Mouse (Mus musculus): ENCODE results near the gene Rpa2. TPM values are rescaled to one million over a fixed set of nuclear protein-coding genes. Genes with fewer than 3 reads are reported as not detected.
"Not testable (repeated sequence)": the region's sequence is repeated elsewhere in the genome, so short reads cannot be mapped to it uniquely, and the experiment has no call there.

Rpa2 gene
- polyA plus RNA-seq, 1 experiment: 17.0 TPM

GRCm38 (mm10) chr4:132785228-132785627 is 17.1 kb downstream of the Rpa2 start:
- Histone ChIP-seq H3K4me1 (ENCODE audit: control insufficient read depth, insufficient read depth, low read length) (no peaks in the 10 kb centered on the region), H3K4me3 (ENCODE audit: insufficient read depth, low read length) (no peak overlapping the region), H3K27ac (ENCODE audit: insufficient read depth, low read length) (no peak overlapping the region)
- TF ChIP-seq CTCF (IDR thresholded peaks at IDR 0.05; ENCODE audit: extremely low read depth, insufficient read depth, low read length) (no peak), POLR2A (IDR thresholded peaks at IDR 0.05; ENCODE audit: extremely low read depth, insufficient read depth, low read length) (no peak)

DNA sequence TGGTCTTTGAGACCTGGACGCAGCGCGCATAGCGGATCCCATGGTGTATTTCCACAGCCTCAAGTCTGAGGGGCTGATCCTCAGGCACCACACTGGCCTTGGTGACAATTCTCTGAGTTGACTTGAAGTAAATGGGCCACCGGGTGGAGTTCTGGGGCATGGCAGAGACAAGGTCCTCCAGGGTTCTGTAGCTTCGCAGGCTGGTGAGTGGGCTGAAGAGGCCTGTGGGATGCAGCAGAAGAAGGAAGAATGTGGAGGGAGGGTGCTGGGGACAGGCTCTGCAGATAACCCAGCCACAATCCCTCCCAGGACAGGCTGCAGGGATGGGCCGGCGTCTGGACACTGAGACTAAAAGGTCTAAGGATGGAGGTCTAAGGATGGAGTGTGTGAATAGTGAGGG is 21.6 kb downstream of the Rpa2 start:
- Histone ChIP-seq H3K27ac (ENCODE audit: insufficient read depth, low read length) (no peak overlapping the region), H3K4me3 (ENCODE audit: insufficient read depth, low read length) (no peak overlapping the region), H3K4me1 (ENCODE audit: control insufficient read depth, insufficient read depth, low read length) (no peaks in the 10 kb centered on the region)
- TF ChIP-seq POLR2A (IDR thresholded peaks at IDR 0.05; ENCODE audit: extremely low read depth, insufficient read depth, low read length) (no peak), CTCF (IDR thresholded peaks at IDR 0.05; ENCODE audit: extremely low read depth, insufficient read depth, low read length) (no peak)

GRCm38 (mm10) chr4:132793322-132794004 is 25.3 kb downstream of the Rpa2 start:
- H3K4me1 ChIP-seq (ENCODE audit: control insufficient read depth, insufficient read depth, low read length); H3K27ac ChIP-seq (ENCODE audit: insufficient read depth, low read length); H3K4me3 ChIP-seq (ENCODE audit: insufficient read depth, low read length): not testable (repeated sequence)

DNA sequence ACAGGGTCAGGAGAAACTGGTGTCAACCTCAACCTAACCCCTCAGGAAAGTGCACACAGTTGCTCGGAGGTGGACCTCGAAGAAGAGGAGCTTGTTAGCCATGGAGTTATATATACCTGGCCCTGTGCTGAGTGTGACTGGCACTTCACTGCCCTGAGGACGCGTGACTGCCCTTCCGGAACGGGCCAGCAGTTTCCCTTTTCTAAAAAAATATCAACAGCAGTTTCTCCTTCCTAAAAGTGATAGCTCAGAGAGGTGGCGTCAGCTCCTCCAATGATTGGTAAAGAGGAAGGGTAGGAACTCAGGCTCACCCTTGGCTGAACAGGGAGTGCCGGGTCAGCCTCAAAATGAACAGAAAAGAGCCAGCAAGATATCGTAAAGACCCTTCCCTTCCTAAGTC is 25.9 kb downstream of the Rpa2 start:
- H3K27ac ChIP-seq (ENCODE audit: insufficient read depth, low read length): no peak overlapping the region
- H3K4me1 ChIP-seq (ENCODE audit: control insufficient read depth, insufficient read depth, low read length): no peaks in the 10 kb centered on the region
- H3K4me3 ChIP-seq (ENCODE audit: insufficient read depth, low read length): no peak overlapping the region
- no peak for TF ChIP-seq POLR2A (IDR thresholded peaks at IDR 0.05; ENCODE audit: extremely low read depth, insufficient read depth, low read length)
- no peak for TF ChIP-seq CTCF (IDR thresholded peaks at IDR 0.05; ENCODE audit: extremely low read depth, insufficient read depth, low read length)

DNA sequence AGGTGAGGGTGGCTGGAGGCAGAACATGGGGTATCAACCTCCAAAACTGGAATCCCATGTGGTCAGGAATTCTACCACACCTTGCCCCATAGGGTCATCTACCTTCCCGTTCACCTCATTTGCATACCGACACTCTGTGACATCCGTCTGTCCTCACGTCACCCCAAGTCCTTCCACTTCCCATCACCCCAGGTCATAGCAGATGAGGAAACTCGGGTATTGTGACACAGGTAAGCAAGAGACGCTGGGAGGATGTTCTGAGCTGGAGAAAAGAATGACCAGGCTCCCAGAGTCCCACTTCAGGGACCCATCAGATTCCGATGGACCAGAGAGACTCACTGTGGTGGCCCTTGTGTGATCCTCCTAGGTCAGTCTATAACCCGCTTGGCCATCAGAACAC is 26.6 kb downstream of the Rpa2 start:
- Histone ChIP-seq H3K4me3 (ENCODE audit: insufficient read depth, low read length) (no peak overlapping the region), H3K27ac (ENCODE audit: insufficient read depth, low read length) (no peak overlapping the region), H3K4me1 (ENCODE audit: control insufficient read depth, insufficient read depth, low read length) (no peaks in the 10 kb centered on the region)
- no peak for TF ChIP-seq POLR2A (IDR thresholded peaks at IDR 0.05; ENCODE audit: extremely low read depth, insufficient read depth, low read length)
- TF ChIP-seq CTCF (IDR thresholded peaks at IDR 0.05; ENCODE audit: extremely low read depth, insufficient read depth, low read length): no peak

- Histone ChIP-seq H3K27ac (ENCODE audit: insufficient read depth, low read length) (no peak overlapping the region), H3K4me1 (ENCODE audit: control insufficient read depth, insufficient read depth, low read length) (no peaks in the 10 kb centered on the region), H3K4me3 (ENCODE audit: insufficient read depth, low read length) (no peak overlapping the region)
- TF ChIP-seq POLR2A (IDR thresholded peaks at IDR 0.05; ENCODE audit: extremely low read depth, insufficient read depth, low read length): no peak
- no peak for TF ChIP-seq CTCF (IDR thresholded peaks at IDR 0.05; ENCODE audit: extremely low read depth, insufficient read depth, low read length)
These were observed 27.0 kb downstream of the Rpa2 start for GRCm38 (mm10) chr4:132795171-132795570.

- H3K27ac ChIP-seq (ENCODE audit: insufficient read depth, low read length): no peak within 1 kb of the TSS
- TF ChIP-seq CTCF (IDR thresholded peaks at IDR 0.05; ENCODE audit: extremely low read depth, insufficient read depth, low read length) (no peak), POLR2A (IDR thresholded peaks at IDR 0.05; ENCODE audit: extremely low read depth, insufficient read depth, low read length) (no peak)
- H3K4me3 ChIP-seq (ENCODE audit: insufficient read depth, low read length): peak within 1 kb of the TSS; percentile 28; the same call in 1 of the 2 replicates
- H3K4me1 ChIP-seq (ENCODE audit: control insufficient read depth, insufficient read depth, low read length): no peaks in the 10 kb centered on the region
These were observed 28.2 kb downstream of the Rpa2 start, which contains the start of gene Themis2 for GRCm38 (mm10) chr4:132796196-132796886. Gene Themis2, minus strand, starts transcription at chr4:132796387.

DNA sequence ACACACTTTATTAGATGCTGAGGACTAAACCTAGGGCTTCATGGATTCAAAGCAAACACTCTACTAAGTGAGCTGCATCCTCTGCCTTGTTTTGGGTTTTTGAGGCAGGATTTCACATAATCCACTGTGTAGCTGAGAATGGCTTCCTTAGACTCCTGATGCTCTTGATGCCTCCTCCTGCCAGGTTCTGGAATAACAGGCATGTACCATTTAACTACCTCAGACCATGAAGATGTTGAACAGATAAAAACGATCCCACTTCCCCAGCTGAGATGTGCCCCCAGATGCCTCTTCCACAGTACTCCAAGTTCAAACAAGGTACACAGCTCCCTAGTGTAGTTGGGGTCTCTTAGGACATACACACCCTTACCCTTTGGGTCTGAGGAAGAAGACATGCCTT is 29.3 kb downstream of the Rpa2 start:
- TF ChIP-seq CTCF (IDR thresholded peaks at IDR 0.05; ENCODE audit: extremely low read depth, insufficient read depth, low read length) (no peak), POLR2A (IDR thresholded peaks at IDR 0.05; ENCODE audit: extremely low read depth, insufficient read depth, low read length) (no peak)
- no peaks in the 10 kb centered on the region for H3K4me1 ChIP-seq (ENCODE audit: control insufficient read depth, insufficient read depth, low read length)

DNA sequence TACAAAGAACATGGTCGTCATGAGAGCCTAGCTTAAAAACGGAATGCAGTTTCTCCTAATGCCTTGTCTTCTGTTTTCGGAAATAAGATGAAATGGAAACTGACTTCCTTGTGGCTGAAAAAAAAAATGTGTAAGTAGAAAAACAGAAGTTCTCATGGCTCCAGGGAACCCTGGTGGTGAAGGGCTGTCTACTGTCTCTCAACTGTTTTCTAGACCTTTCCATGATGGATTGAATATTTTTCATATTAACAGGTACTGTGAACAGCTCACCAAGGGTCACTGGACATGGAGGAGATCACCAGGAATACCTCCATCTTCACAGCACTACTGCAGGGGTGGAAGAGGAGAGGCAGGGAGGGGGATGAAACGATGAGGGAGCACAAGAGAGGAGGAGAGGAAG is 29.9 kb downstream of the Rpa2 start:
- Histone ChIP-seq H3K27ac (ENCODE audit: insufficient read depth, low read length) (no peak overlapping the region), H3K4me3 (ENCODE audit: insufficient read depth, low read length) (no peak overlapping the region), H3K4me1 (ENCODE audit: control insufficient read depth, insufficient read depth, low read length) (no peaks in the 10 kb centered on the region)
- no peak for TF ChIP-seq POLR2A (IDR thresholded peaks at IDR 0.05; ENCODE audit: extremely low read depth, insufficient read depth, low read length)
- no peak for TF ChIP-seq CTCF (IDR thresholded peaks at IDR 0.05; ENCODE audit: extremely low read depth, insufficient read depth, low read length)

More for the DNA sequence above, 29.3 kb downstream of the Rpa2 start:
- H3K4me3 ChIP-seq (ENCODE audit: insufficient read depth, low read length): no peak overlapping the region
- no peak overlapping the region for H3K27ac ChIP-seq (ENCODE audit: insufficient read depth, low read length)

DNA sequence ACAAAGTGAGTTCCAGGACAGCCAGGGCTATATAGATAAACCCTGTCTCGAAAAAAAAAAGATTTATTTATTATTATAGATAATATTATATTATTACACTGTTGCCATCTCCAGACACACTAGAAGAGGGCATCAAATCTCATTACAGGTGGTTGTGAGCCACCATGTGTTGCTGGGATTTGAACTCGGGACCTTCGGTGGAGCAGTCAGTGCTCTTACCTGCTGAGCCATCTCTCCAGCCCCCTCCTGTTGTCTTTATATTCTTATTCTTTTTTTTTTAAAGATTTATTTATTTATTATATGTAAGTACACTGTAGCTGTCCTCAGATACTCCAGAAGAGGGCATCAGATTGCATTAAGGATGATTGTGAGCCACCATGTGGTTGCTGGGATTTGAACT is 30.5 kb downstream of the Rpa2 start:
- H3K4me3 ChIP-seq (ENCODE audit: insufficient read depth, low read length): not testable (repeated sequence)

More for the DNA sequence above, 30.5 kb downstream of the Rpa2 start:
- not testable (repeated sequence) for H3K4me1 ChIP-seq (ENCODE audit: control insufficient read depth, insufficient read depth, low read length); H3K27ac ChIP-seq (ENCODE audit: insufficient read depth, low read length)

Measured in cortical plate, adult 2 months (tissue).